Mouse (Mus musculus): Measurements from ENCODE around the gene Gm49395.

- TF ChIP-seq TAL1 (IDR thresholded peaks at IDR 0.05; ENCODE audit: low read length), result no peak
- no peak for TF ChIP-seq GATA1 (IDR thresholded peaks at IDR 0.05; ENCODE audit: low read length)
These were observed 21.6 kb downstream of the Gm49395 start for GRCm38 (mm10) chr13:115079996-115080585.
